Mouse (Mus musculus) testis, adult 2 months (tissue): ENCODE measurements at regions not wholly inside any gene's neighbourhood (a gene's known extent, or its start where the extent isn't known, plus 50 kb on each side); places are given as distances from the start of the nearest gene placed in this dataset.

Source experiments
- H3K27ac ChIP-seq: fragments of 200-500 bp; 2 replicates; pipeline ENCODE4 v1.5.1; 2012; ENCODE audit warnings: low read depth, low read length; ENCODE audit not compliant: control insufficient read depth, insufficient read depth
- H3K27me3 ChIP-seq: fragments of 200-500 bp; 2 replicates; pipeline ENCODE4 v1.6.1; 2012; ENCODE audit warnings: mild to moderate bottlenecking, low read length, moderate library complexity; ENCODE audit not compliant: control insufficient read depth, insufficient read depth
- H3K36me3 ChIP-seq: fragments of 200-500 bp; 2 replicates; pipeline ENCODE4 v1.6.1; 2012; ENCODE audit warnings: mild to moderate bottlenecking, low read length; ENCODE audit not compliant: control insufficient read depth, insufficient read depth
- H3K4me1 ChIP-seq: fragments of 200-500 bp; 2 replicates; pipeline ENCODE4 v1.6.1; 2012; ENCODE audit warnings: low read length; ENCODE audit not compliant: control insufficient read depth, insufficient read depth
- H3K4me3 ChIP-seq: fragments of 200-500 bp; 2 replicates; pipeline ENCODE4 v1.5.1; 2012; ENCODE audit warnings: low read depth, mild to moderate bottlenecking, low read length, moderate library complexity, mixed read lengths; ENCODE audit not compliant: control insufficient read depth
- CTCF ChIP-seq: fragments of 200-500 bp; IDR thresholded peaks from 2 replicates; pipeline ENCODE4 v1.5.1; 2012; ENCODE audit warnings: low read depth, mild to moderate bottlenecking, inconsistent platforms, low read length, moderate library complexity; ENCODE audit not compliant: control insufficient read depth, insufficient read depth, insufficient replicate concordance
- POLR2A ChIP-seq: fragments of 200-500 bp; IDR thresholded peaks from 2 replicates; pipeline ENCODE4 v1.6.1; 2012; ENCODE audit warnings: low read depth, mild to moderate bottlenecking, inconsistent platforms, low read length, moderate library complexity; ENCODE audit not compliant: control insufficient read depth

DNA sequence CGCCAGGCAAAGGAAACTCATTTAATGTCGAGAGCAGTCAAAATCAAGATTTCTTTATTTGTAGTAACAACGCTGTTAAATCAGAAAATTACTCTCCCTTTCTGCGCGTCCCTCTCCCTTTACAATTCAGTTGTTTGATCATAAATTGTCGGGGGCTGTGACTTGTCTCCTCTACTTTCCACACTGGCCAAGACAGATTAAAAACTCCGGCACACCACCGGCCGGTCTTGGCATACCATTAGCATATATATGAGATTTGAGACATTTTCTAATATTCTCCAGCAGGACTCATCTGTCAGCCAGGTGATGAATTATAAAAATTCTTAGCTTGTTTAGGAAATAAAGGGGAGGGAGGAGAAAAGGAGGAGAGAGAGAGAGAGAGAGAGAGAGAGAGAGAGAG is 162.8 kb upstream of the Irx4 start:
- H3K36me3 ChIP-seq, result no peaks in the 10 kb centered on the region
- H3K27me3 ChIP-seq, result no peaks in the 10 kb centered on the region
- H3K27ac ChIP-seq, result no peak overlapping the region
- TF ChIP-seq POLR2A (no peak), CTCF (no peak)
- no peak overlapping the region for H3K4me3 ChIP-seq
- H3K4me1 ChIP-seq, result no peaks in the 10 kb centered on the region

- no peaks in the 10 kb centered on the region for H3K36me3 ChIP-seq
- no peaks in the 10 kb centered on the region for H3K27me3 ChIP-seq
- TF ChIP-seq POLR2A (no peak), CTCF (no peak)
- no peak overlapping the region for H3K4me3 ChIP-seq
- no peak overlapping the region for H3K27ac ChIP-seq
- no peaks in the 10 kb centered on the region for H3K4me1 ChIP-seq
Observed at GRCm38 (mm10) chr13:73099407-73099806, 160.9 kb upstream of the Irx4 start.

GRCm38 (mm10) chr13:73107250-73107993 is 152.9 kb upstream of the Irx4 start:
- Histone ChIP-seq H3K27me3 (no peaks in the 10 kb centered on the region), H3K27ac (no peak overlapping the region), H3K4me1 (no peaks in the 10 kb centered on the region), H3K36me3 (no peaks in the 10 kb centered on the region), H3K4me3 (no peak overlapping the region)
- no peak for TF ChIP-seq POLR2A
- TF ChIP-seq CTCF, result no peak

DNA sequence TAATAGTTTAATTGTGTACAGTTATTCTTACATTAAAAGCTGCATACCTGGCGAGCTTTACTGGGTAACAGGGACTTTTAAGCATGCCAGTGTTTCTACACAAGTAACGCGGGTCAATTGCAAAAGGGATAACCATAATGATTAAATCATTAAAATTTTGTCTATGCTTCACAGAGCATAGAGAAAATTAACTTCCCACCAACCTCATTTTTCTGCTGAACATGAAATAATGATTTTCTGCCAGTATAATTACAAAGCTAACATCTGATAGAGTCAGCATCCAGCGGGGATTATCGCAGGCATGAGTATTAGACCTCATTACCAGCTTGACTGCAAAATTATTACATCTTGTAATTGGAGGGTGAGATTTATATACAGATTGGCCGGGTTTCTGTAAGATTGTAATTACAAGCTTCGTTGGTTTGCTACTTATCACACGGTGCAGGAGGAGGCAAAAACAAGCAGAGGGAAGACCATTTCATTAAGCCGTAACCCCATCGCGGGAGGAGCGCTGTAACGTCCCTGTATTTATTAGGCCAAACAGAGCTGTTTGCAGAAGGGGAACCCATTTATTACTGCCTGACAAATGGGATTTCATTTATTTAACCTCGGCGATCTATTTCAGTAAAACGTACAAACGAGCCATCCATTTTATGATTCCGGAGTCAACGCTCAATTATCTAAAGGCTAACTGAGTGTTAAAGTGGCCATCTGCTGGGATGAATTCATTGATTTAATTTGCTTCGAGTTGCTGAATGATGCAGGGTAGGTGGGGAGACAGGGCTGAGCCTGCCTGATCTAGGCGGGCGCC is 143.3 kb upstream of the Irx4 start:
- Histone ChIP-seq H3K4me3 (no peak overlapping the region), H3K27ac (no peak overlapping the region), H3K4me1 (no peaks in the 10 kb centered on the region), H3K36me3 (no peaks in the 10 kb centered on the region), H3K27me3 (no peaks in the 10 kb centered on the region)
- TF ChIP-seq CTCF, result no peak
- no peak for TF ChIP-seq POLR2A

GRCm38 (mm10) chr13:73117633-73118076 is 142.6 kb upstream of the Irx4 start:
- Histone ChIP-seq H3K4me3 (no peak overlapping the region), H3K36me3 (no peaks in the 10 kb centered on the region), H3K27me3 (no peaks in the 10 kb centered on the region), H3K27ac (no peak overlapping the region), H3K4me1 (no peaks in the 10 kb centered on the region)
- no peak for TF ChIP-seq POLR2A
- TF ChIP-seq CTCF, result no peak

GRCm38 (mm10) chr13:73122945-73123344 is 137.3 kb upstream of the Irx4 start:
- no peak for TF ChIP-seq POLR2A
- no peak for TF ChIP-seq CTCF
- Histone ChIP-seq H3K4me3 (no peak overlapping the region), H3K4me1 (no peaks in the 10 kb centered on the region), H3K27me3 (no peaks in the 10 kb centered on the region), H3K27ac (no peak overlapping the region), H3K36me3 (no peaks in the 10 kb centered on the region)

DNA sequence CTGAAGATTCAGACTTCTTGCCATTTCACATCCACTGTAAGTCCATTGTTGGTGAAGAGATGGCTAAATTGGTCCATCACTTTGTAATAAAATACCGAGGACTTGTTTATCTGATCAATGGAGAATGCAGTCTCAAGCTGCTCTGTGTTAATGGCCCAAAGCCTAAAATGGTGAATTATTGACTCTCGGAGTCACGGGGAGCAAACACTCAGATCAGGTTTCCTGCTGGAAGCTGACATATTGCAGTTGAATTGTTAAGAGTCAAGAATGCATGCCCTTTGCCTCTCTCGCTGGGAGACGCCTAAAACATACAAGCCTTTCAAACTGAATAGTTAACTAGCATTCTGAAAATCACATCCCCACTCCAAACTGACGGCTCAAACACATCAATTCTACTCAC is 129.0 kb upstream of the Irx4 start:
- TF ChIP-seq CTCF (no peak), POLR2A (no peak)

More for the DNA sequence above, 129.0 kb upstream of the Irx4 start:
- Histone ChIP-seq H3K27me3 (no peaks in the 10 kb centered on the region), H3K4me1 (no peaks in the 10 kb centered on the region), H3K36me3 (no peaks in the 10 kb centered on the region), H3K27ac (no peak overlapping the region), H3K4me3 (no peak overlapping the region)
